Mouse (Mus musculus): ENCODE data around the gene Grhl1. TPM values are rescaled to one million over a fixed set of nuclear protein-coding genes. Genes with fewer than 3 reads are reported as not detected.

Gene Grhl1
- polyA plus RNA-seq, 1 experiment from 2014 or later: 0.52 TPM

DNA sequence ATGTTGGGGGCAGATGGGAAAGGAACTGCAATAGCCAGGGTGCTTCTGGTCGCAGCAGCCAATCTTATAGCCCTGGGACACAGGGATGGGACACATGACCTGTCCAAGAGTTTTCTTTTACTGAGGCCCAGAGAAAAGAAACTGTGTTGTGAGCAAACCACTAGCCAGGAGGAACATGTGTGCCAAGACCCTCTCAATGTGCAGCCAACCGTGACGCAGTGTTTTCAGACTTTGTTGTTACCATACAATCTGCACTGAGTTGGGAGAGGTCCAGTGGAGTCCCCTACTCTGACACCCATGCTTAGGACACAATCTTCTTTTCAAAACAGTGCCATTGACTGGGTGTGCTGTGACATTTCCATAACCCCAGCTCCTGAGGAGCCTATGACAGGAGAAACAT lies 4.5 kb upstream of the Grhl1 start:
- ATAC-seq (ENCODE audit: low FRiP score): no peak
- no peak overlapping the region for H3K9ac ChIP-seq
- no peak overlapping the region for H3K4me3 ChIP-seq (replicated peaks)
- H3K27me3 ChIP-seq: peaks cover 24% of the 10 kb centered on the region
- H3K9me3 ChIP-seq: no peaks in the 10 kb centered on the region
- no peak overlapping the region for H3K4me2 ChIP-seq
- H3K4me1 ChIP-seq: peaks cover 7% of the 10 kb centered on the region
- no peak overlapping the region for H3K27ac ChIP-seq
- WGBS: 87% methylated on average over 3 of the region's 3 CpGs
- H3K36me3 ChIP-seq (replicated peaks): no peaks in the 10 kb centered on the region

DNA sequence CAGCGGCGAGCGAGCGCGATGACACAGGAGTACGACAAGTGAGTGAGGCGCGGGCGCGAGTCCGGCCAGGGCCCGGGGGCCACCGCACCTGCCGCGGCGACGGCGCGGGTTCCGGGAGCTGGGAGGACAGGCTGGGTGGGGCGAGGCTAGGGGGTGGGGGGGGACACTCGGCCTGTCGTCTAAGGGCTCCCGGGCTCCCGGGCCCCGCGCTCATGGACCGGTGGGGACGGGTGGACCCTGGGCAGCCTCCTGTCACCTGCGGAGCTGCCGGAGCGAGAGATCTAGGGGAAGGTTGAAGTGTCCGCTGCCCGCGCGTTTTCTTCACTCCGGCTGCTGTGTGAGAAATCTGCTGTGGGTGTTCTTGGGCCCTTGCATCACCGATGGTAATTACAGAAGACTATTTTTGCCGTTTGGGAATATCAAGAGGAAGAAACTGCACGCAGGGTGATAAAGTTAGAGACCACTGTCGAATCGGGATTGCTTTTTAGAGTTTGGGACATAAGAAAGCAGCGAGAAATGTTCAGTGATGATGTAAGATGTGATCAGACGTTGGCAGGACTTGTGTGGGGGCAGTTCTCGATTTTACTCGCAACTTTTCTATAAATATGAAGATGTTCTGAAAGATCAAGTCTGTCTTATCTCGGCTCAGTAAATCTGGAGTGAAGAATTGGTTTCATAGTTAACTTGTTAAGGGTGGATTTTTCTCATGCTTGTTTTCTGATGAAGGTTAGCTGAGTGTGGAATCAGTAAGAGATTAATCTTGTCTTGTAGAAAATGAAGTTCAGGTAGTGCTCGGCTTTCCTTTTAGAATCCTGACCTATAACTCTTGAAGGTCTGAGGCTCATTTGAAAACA lies 565 bp downstream of the Grhl1 start:
- H3K9me3 ChIP-seq: no peaks in the 10 kb centered on the region
- 5% methylated on average over 48 of the region's 48 CpGs for WGBS
- peak; percentile 75 for ATAC-seq (ENCODE audit: low FRiP score)
- peak overlapping the region; percentile 67 for H3K4me3 ChIP-seq (replicated peaks)
- peak overlapping the region; percentile 61 for H3K9ac ChIP-seq
- no peak overlapping the region for H3K27ac ChIP-seq
- H3K4me1 ChIP-seq: peaks cover 9% of the 10 kb centered on the region
- no peaks in the 10 kb centered on the region for H3K36me3 ChIP-seq (replicated peaks)
- H3K27me3 ChIP-seq: peaks cover 49% of the 10 kb centered on the region
- peak overlapping the region; percentile 88 for H3K4me2 ChIP-seq

- no peak overlapping the region for H3K9ac ChIP-seq
- peaks cover 49% of the 10 kb centered on the region for H3K27me3 ChIP-seq
- no peak overlapping the region for H3K4me3 ChIP-seq (replicated peaks)
- H3K4me2 ChIP-seq: no peak overlapping the region
- peaks cover 9% of the 10 kb centered on the region for H3K4me1 ChIP-seq
- H3K36me3 ChIP-seq (replicated peaks): no peaks in the 10 kb centered on the region
- H3K27ac ChIP-seq: no peak overlapping the region
- no peaks in the 10 kb centered on the region for H3K9me3 ChIP-seq
- 56% methylated on average over 3 of the region's 3 CpGs for whole genome bisulfite sequencing
- no peak for ATAC-seq (ENCODE audit: low FRiP score)
Observed at GRCm38 (mm10) chr12:24573275-24573580, 1.1 kb downstream of the Grhl1 start.

DNA sequence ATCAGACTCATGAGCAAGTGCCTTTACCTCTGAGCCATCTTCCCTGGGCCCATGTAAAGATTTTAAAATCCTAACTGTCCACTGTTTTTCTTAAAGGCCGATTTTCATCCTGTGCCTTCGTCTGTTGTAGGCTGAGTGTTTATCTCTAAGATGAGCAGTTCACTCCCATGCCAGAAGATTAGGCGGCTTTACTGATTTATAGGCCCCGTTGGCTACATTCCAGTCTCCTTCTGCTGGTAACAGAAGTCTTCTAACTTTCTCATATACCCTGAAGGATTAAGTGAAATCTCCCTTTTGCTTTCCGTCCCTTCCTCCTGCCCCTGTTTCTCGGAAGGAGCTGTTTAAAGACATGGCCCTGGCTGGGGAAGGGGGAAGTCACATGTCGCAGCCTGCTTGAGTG lies 2.8 kb downstream of the Grhl1 start:
- Histone ChIP-seq H3K9me3 (no peaks in the 10 kb centered on the region), H3K9ac (no peak overlapping the region), H3K4me2 (no peak overlapping the region), H3K27ac (no peak overlapping the region), H3K4me3 (replicated peaks) (no peak overlapping the region), H3K27me3 (peaks cover 48% of the 10 kb centered on the region), H3K36me3 (replicated peaks) (no peaks in the 10 kb centered on the region), H3K4me1 (peaks cover 9% of the 10 kb centered on the region)
- 59% methylated on average over 7 of the region's 7 CpGs for WGBS
- no peak for ATAC-seq (ENCODE audit: low FRiP score)

DNA sequence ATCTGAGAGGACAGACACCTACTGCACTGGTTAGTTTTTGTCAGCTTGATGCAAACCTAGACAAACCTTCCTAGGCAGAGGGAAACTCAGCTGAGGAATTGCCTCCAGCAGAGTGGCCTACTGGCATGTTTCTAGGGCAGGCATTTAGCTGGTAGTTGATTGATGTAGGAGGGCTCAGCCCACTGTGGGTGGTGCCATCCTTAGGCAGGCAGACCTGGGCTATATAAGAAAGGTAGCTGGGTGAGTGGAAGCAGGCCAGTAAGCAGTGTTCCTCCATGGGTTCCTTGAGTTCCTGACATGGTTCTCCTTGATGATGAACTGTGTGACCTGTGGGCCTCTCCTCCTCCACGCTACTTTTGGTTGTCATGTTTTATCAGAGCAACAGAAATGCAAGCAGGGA lies 8.4 kb downstream of the Grhl1 start:
- WGBS: 88% methylated on average over 1 of the region's 1 CpGs
- no peak for ATAC-seq (ENCODE audit: low FRiP score)
- Histone ChIP-seq H3K4me3 (replicated peaks) (no peak overlapping the region), H3K27ac (no peak overlapping the region), H3K9ac (no peak overlapping the region), H3K4me2 (no peak overlapping the region), H3K4me1 (no peaks in the 10 kb centered on the region), H3K27me3 (no peaks in the 10 kb centered on the region), H3K9me3 (no peaks in the 10 kb centered on the region), H3K36me3 (replicated peaks) (no peaks in the 10 kb centered on the region)

GRCm38 (mm10) chr12:24580996-24581683 lies 9.1 kb downstream of the Grhl1 start:
- no peaks in the 10 kb centered on the region for H3K27me3 ChIP-seq
- no peaks in the 10 kb centered on the region for H3K36me3 ChIP-seq (replicated peaks)
- H3K27ac ChIP-seq: no peak overlapping the region
- H3K9ac ChIP-seq: no peak overlapping the region
- no peak overlapping the region for H3K4me2 ChIP-seq
- ATAC-seq (ENCODE audit: low FRiP score): no peak
- no peaks in the 10 kb centered on the region for H3K4me1 ChIP-seq
- 75% methylated on average over 14 of the region's 14 CpGs for WGBS
- no peaks in the 10 kb centered on the region for H3K9me3 ChIP-seq
- H3K4me3 ChIP-seq (replicated peaks): no peak overlapping the region

DNA sequence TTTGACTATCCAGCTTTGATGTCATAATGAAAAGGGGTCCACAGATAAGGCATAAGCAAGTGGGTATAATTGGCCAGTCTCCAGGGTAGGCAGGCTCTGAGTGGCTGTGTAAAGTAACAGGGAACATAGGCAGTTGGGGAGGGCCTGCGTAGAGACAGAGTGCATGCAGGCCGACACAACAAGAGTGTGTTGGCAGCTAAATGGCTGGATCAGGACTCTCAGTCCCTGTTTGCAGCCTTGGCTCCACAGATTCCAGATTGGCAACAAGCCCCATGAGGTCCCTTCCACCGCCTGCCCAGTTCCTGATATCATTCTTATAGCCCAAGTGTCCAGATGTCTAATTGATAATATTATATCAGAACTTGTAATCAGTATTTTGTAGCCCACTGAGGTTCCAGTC lies 11.6 kb downstream of the Grhl1 start:
- ATAC-seq (ENCODE audit: low FRiP score): no peak

DNA sequence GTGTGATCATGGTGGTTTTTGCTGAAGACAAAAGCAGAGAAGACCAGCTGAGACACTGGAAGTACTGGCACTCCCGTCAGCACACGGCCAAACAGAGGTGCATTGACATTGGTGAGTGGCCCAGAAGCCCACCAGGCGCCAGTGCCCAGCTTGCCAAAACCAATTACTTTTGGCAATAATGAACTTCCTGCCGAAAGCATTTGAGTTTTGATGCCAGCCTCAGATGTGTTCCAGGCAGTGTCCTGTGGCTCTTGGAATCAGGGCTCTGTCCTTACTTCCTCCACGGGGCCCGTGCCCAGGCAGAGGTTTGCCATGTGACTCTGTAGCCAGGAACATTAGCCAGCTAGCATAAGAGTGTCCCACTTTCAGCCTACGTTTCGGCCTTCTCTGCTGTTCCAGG lies 12.8 kb downstream of the Grhl1 start:
- Histone ChIP-seq H3K27ac (no peak overlapping the region), H3K4me3 (replicated peaks) (no peak overlapping the region), H3K27me3 (no peaks in the 10 kb centered on the region), H3K36me3 (replicated peaks) (no peaks in the 10 kb centered on the region), H3K4me2 (no peak overlapping the region), H3K4me1 (no peaks in the 10 kb centered on the region), H3K9me3 (no peaks in the 10 kb centered on the region), H3K9ac (no peak overlapping the region)
- WGBS: 91% methylated on average over 8 of the region's 8 CpGs
- no peak for ATAC-seq (ENCODE audit: low FRiP score)

More for the DNA sequence above, 11.6 kb downstream of the Grhl1 start:
- Histone ChIP-seq H3K9me3 (no peaks in the 10 kb centered on the region), H3K4me2 (no peak overlapping the region), H3K9ac (no peak overlapping the region), H3K27ac (no peak overlapping the region), H3K4me3 (replicated peaks) (no peak overlapping the region), H3K36me3 (replicated peaks) (no peaks in the 10 kb centered on the region), H3K27me3 (no peaks in the 10 kb centered on the region), H3K4me1 (no peaks in the 10 kb centered on the region)
- WGBS: 92% methylated on average over 3 of the region's 3 CpGs

- Histone ChIP-seq H3K4me3 (replicated peaks) (no peak overlapping the region), H3K27me3 (no peaks in the 10 kb centered on the region), H3K4me1 (no peaks in the 10 kb centered on the region), H3K9ac (no peak overlapping the region), H3K36me3 (replicated peaks) (no peaks in the 10 kb centered on the region), H3K4me2 (no peak overlapping the region), H3K9me3 (no peaks in the 10 kb centered on the region), H3K27ac (no peak overlapping the region)
- WGBS: 72% methylated on average over 7 of the region's 7 CpGs
- ATAC-seq (ENCODE audit: low FRiP score): no peak
Observed at GRCm38 (mm10) chr12:24586193-24586592, 14.1 kb downstream of the Grhl1 start.

GRCm38 (mm10) chr12:24590371-24590770 lies 18.3 kb downstream of the Grhl1 start:
- Histone ChIP-seq H3K4me2 (no peak overlapping the region), H3K9ac (no peak overlapping the region), H3K4me1 (peaks cover 10% of the 10 kb centered on the region), H3K9me3 (no peaks in the 10 kb centered on the region), H3K36me3 (replicated peaks) (no peaks in the 10 kb centered on the region), H3K27ac (no peak overlapping the region), H3K4me3 (replicated peaks) (no peak overlapping the region), H3K27me3 (no peaks in the 10 kb centered on the region)
- ATAC-seq (ENCODE audit: low FRiP score): no peak
- WGBS: 70% methylated on average over 7 of the region's 7 CpGs

- no peaks in the 10 kb centered on the region for H3K27me3 ChIP-seq
- WGBS: 87% methylated on average over 9 of the region's 9 CpGs
- no peak overlapping the region for H3K9ac ChIP-seq
- ATAC-seq (ENCODE audit: low FRiP score): no peak
- peaks cover 10% of the 10 kb centered on the region for H3K4me1 ChIP-seq
- no peak overlapping the region for H3K27ac ChIP-seq
- H3K4me2 ChIP-seq: no peak overlapping the region
- H3K4me3 ChIP-seq (replicated peaks): no peak overlapping the region
- no peaks in the 10 kb centered on the region for H3K9me3 ChIP-seq
- no peaks in the 10 kb centered on the region for H3K36me3 ChIP-seq (replicated peaks)
Observed at GRCm38 (mm10) chr12:24592055-24592454, 20.0 kb downstream of the Grhl1 start.

DNA sequence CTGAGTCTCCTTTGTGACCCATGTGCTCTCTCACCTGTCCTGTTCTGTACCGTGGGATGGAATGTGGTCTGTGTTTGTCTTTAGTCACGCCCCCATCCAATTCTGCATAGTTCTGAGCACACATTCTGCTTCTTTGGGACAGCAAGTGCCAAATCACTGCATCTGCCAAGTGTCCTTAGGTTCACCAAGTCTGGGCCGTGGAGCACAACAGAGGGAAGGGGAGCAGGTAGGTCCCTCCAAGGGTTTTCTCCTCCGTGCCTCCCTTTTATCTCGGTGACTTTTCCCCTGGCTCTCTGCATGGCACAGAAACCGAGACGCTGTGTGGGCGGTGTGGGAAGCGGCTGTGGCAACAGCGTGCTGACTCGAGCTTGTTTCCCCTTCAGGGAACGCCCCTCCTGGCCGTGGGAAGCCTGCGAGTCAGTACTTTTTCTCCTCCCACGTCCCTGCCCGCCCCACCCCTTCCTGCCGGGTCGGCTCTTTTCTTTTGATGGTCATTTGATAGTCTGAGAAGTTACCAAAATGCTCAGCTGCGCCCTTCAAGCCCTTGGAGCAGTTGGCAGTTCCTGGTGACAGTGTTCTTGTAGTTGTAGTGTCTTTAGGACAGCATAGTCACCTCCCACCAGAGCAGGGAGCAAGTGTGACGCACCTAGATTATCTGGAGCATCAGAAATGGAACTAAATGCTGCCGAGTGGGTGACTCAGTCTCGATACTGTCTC lies 21.0 kb downstream of the Grhl1 start:
- ATAC-seq (ENCODE audit: low FRiP score): no peak
- Histone ChIP-seq H3K27me3 (no peaks in the 10 kb centered on the region), H3K36me3 (replicated peaks) (no peaks in the 10 kb centered on the region), H3K27ac (no peak overlapping the region), H3K4me3 (replicated peaks) (no peak overlapping the region), H3K4me2 (peak overlapping the region; percentile 27), H3K4me1 (peaks cover 10% of the 10 kb centered on the region), H3K9ac (no peak overlapping the region), H3K9me3 (no peaks in the 10 kb centered on the region)
- 25% methylated on average over 22 of the region's 22 CpGs for WGBS

Measured in forebrain, embryonic 12.5 days (tissue).